Mouse (Mus musculus): ENCODE measurements around the gene Rb1. TPM values are rescaled to one million over a fixed set of nuclear protein-coding genes. Genes with fewer than 3 reads are reported as not detected.

Gene Rb1
- polyA plus RNA-seq, 1 experiment from 2014 or later: 46.0 TPM

- no peak overlapping the region for H3K4me2 ChIP-seq (replicated peaks)
These were observed 29.1 kb upstream of the Rb1 start for GRCm38 (mm10) chr14:73354700-73355099.

GRCm38 (mm10) chr14:73351118-73351517 is 25.5 kb upstream of the Rb1 start:
- Histone ChIP-seq H3K9me3 (no peaks in the 10 kb centered on the region), H3K4me1 (no peaks in the 10 kb centered on the region), H3K4me3 (no peak overlapping the region), H3K27ac (no peak overlapping the region), H3K4me2 (replicated peaks) (no peak overlapping the region), H3K9ac (no peak overlapping the region), H3K27me3 (replicated peaks) (no peaks in the 10 kb centered on the region), H3K36me3 (peaks cover 9% of the 10 kb centered on the region; the same call in 1 of the 2 replicates)
- ATAC-seq (ENCODE audit: low FRiP score, low read depth): no peak
- 96% methylated on average over 5 of the region's 5 CpGs for WGBS

More at GRCm38 (mm10) chr14:73354700-73355099, 29.1 kb upstream of the Rb1 start:
- 94% methylated on average over 8 of the region's 8 CpGs for WGBS
- H3K36me3 ChIP-seq: peaks cover 26% of the 10 kb centered on the region
- no peaks in the 10 kb centered on the region for H3K4me1 ChIP-seq
- H3K9ac ChIP-seq: no peak overlapping the region
- no peak overlapping the region for H3K4me3 ChIP-seq
- H3K27ac ChIP-seq: no peak overlapping the region
- H3K9me3 ChIP-seq: no peaks in the 10 kb centered on the region
- no peaks in the 10 kb centered on the region for H3K27me3 ChIP-seq (replicated peaks)
- ATAC-seq (ENCODE audit: low FRiP score, low read depth): no peak

- H3K9ac ChIP-seq: no peak overlapping the region
- H3K27me3 ChIP-seq (replicated peaks): no peaks in the 10 kb centered on the region
- ATAC-seq (ENCODE audit: low FRiP score, low read depth): no peak
- WGBS: 45% methylated on average over 1 of the region's 1 CpGs
- no peak overlapping the region for H3K4me3 ChIP-seq
- no peak overlapping the region for H3K27ac ChIP-seq
- no peak overlapping the region for H3K4me2 ChIP-seq (replicated peaks)
- no peaks in the 10 kb centered on the region; the same call in 1 of the 2 replicates for H3K36me3 ChIP-seq
- H3K9me3 ChIP-seq: no peaks in the 10 kb centered on the region
- H3K4me1 ChIP-seq: no peaks in the 10 kb centered on the region
These were observed 24.4 kb upstream of the Rb1 start for GRCm38 (mm10) chr14:73350029-73350428.

GRCm38 (mm10) chr14:73349061-73349670 is 23.5 kb upstream of the Rb1 start:
- Histone ChIP-seq H3K4me3 (no peak overlapping the region), H3K4me1 (no peaks in the 10 kb centered on the region), H3K4me2 (replicated peaks) (no peak overlapping the region), H3K36me3 (no peaks in the 10 kb centered on the region), H3K27me3 (replicated peaks) (no peaks in the 10 kb centered on the region), H3K9me3 (no peaks in the 10 kb centered on the region), H3K9ac (no peak overlapping the region), H3K27ac (no peak overlapping the region)
- no peak for ATAC-seq (ENCODE audit: low FRiP score, low read depth)
- WGBS: 70% methylated on average over 7 of the region's 7 CpGs

- Histone ChIP-seq H3K27ac (no peak overlapping the region), H3K4me1 (no peaks in the 10 kb centered on the region), H3K9me3 (no peaks in the 10 kb centered on the region), H3K36me3 (no peaks in the 10 kb centered on the region), H3K4me3 (no peak overlapping the region), H3K9ac (no peak overlapping the region), H3K27me3 (replicated peaks) (no peaks in the 10 kb centered on the region), H3K4me2 (replicated peaks) (no peak overlapping the region)
- 87% methylated on average over 9 of the region's 9 CpGs for WGBS
- no peak for ATAC-seq (ENCODE audit: low FRiP score, low read depth)
These were observed 21.7 kb upstream of the Rb1 start for GRCm38 (mm10) chr14:73347302-73347701.

- Histone ChIP-seq H3K4me2 (replicated peaks) (no peak overlapping the region), H3K36me3 (no peaks in the 10 kb centered on the region), H3K4me1 (no peaks in the 10 kb centered on the region), H3K4me3 (no peak overlapping the region), H3K9me3 (no peaks in the 10 kb centered on the region), H3K27ac (no peak overlapping the region), H3K27me3 (replicated peaks) (no peaks in the 10 kb centered on the region), H3K9ac (no peak overlapping the region)
- WGBS: 87% methylated on average over 4 of the region's 4 CpGs
- ATAC-seq (ENCODE audit: low FRiP score, low read depth): no peak
These were observed 20.0 kb upstream of the Rb1 start for GRCm38 (mm10) chr14:73345614-73346013.

GRCm38 (mm10) chr14:73340051-73340755 is 14.6 kb upstream of the Rb1 start:
- no peaks in the 10 kb centered on the region for H3K9me3 ChIP-seq
- ATAC-seq (ENCODE audit: low FRiP score, low read depth): no peak

GRCm38 (mm10) chr14:73339615-73340014 is 14.0 kb upstream of the Rb1 start:
- no peaks in the 10 kb centered on the region for H3K27me3 ChIP-seq (replicated peaks)
- H3K36me3 ChIP-seq: no peaks in the 10 kb centered on the region
- no peaks in the 10 kb centered on the region for H3K9me3 ChIP-seq
- no peak overlapping the region for H3K4me3 ChIP-seq
- ATAC-seq (ENCODE audit: low FRiP score, low read depth): no peak
- no peaks in the 10 kb centered on the region for H3K4me1 ChIP-seq
- no peak overlapping the region for H3K4me2 ChIP-seq (replicated peaks)
- no peak overlapping the region for H3K9ac ChIP-seq
- 81% methylated on average over 3 of the region's 3 CpGs for WGBS
- no peak overlapping the region for H3K27ac ChIP-seq

More at GRCm38 (mm10) chr14:73340051-73340755, 14.6 kb upstream of the Rb1 start:
- no peaks in the 10 kb centered on the region for H3K36me3 ChIP-seq
- H3K27ac ChIP-seq: no peak overlapping the region
- no peak overlapping the region for H3K4me3 ChIP-seq
- H3K27me3 ChIP-seq (replicated peaks): no peaks in the 10 kb centered on the region
- H3K4me2 ChIP-seq (replicated peaks): no peak overlapping the region
- no peaks in the 10 kb centered on the region for H3K4me1 ChIP-seq
- WGBS: 66% methylated on average over 6 of the region's 6 CpGs
- H3K9ac ChIP-seq: no peak overlapping the region

- WGBS: 76% methylated on average over 6 of the region's 6 CpGs
- no peak overlapping the region for H3K27ac ChIP-seq
- no peak for ATAC-seq (ENCODE audit: low FRiP score, low read depth)
These were observed 10.9 kb upstream of the Rb1 start for GRCm38 (mm10) chr14:73336316-73337080.

GRCm38 (mm10) chr14:73334926-73335805 is 9.5 kb upstream of the Rb1 start:
- peak overlapping the region; percentile 16; the same call in 1 of the 2 replicates for H3K4me2 ChIP-seq (replicated peaks)
- no peaks in the 10 kb centered on the region for H3K4me1 ChIP-seq
- H3K4me3 ChIP-seq: no peak overlapping the region
- H3K9me3 ChIP-seq: no peaks in the 10 kb centered on the region
- H3K9ac ChIP-seq: no peak overlapping the region
- H3K27me3 ChIP-seq (replicated peaks): no peaks in the 10 kb centered on the region
- no peak overlapping the region for H3K27ac ChIP-seq
- peak; percentile 48; the same call in 1 of the 2 replicates for ATAC-seq (ENCODE audit: low FRiP score, low read depth)
- 66% methylated on average over 22 of the region's 22 CpGs for WGBS
- no peaks in the 10 kb centered on the region for H3K36me3 ChIP-seq

More at GRCm38 (mm10) chr14:73336316-73337080, 10.9 kb upstream of the Rb1 start:
- Histone ChIP-seq H3K9ac (no peak overlapping the region), H3K27me3 (replicated peaks) (no peaks in the 10 kb centered on the region), H3K36me3 (no peaks in the 10 kb centered on the region), H3K4me2 (replicated peaks) (no peak overlapping the region), H3K4me1 (no peaks in the 10 kb centered on the region), H3K9me3 (no peaks in the 10 kb centered on the region), H3K4me3 (no peak overlapping the region)

- ATAC-seq (ENCODE audit: low FRiP score, low read depth): no peak
- WGBS: 91% methylated on average over 3 of the region's 3 CpGs
- no peak overlapping the region for H3K9ac ChIP-seq
- no peaks in the 10 kb centered on the region for H3K36me3 ChIP-seq
- H3K27ac ChIP-seq: no peak overlapping the region
- no peaks in the 10 kb centered on the region for H3K4me1 ChIP-seq
- no peak overlapping the region for H3K4me3 ChIP-seq
- H3K4me2 ChIP-seq (replicated peaks): no peak overlapping the region
- H3K9me3 ChIP-seq: no peaks in the 10 kb centered on the region
- H3K27me3 ChIP-seq (replicated peaks): no peaks in the 10 kb centered on the region
These were observed 8.3 kb upstream of the Rb1 start for GRCm38 (mm10) chr14:73333880-73334279.
